Mouse (Mus musculus) macrophage (primary cell): ENCODE results near the gene Gm44596. TPM values are rescaled to one million over a fixed set of nuclear protein-coding genes. Genes with fewer than 3 reads are reported as not detected.

Experiments
- H3K27ac ChIP-seq: fragments of 350-480 bp; formaldehyde crosslinking; 2 replicates; pipeline ENCODE4 v1.9.0; 2021
- H3K36me3 ChIP-seq: fragments of 350-480 bp; formaldehyde crosslinking; 2 replicates; pipeline ENCODE4 v1.9.0; 2021; ENCODE audit errors: inconsistent target
- H3K4me3 ChIP-seq: fragments of 350-480 bp; formaldehyde crosslinking; 2 replicates; pipeline ENCODE4 v1.9.0; 2021; ENCODE audit errors: inconsistent target
- H3K79me2 ChIP-seq: fragments of 350-480 bp; formaldehyde crosslinking; 2 replicates; pipeline ENCODE4 v1.9.0; 2021; ENCODE audit errors: inconsistent target
- WGBS: methylation state at CpG from one replicate; pipeline ENCODE4 v1.1.7; 2026; ENCODE audit warnings: inconsistent platforms; ENCODE audit not compliant: missing documents; 5-methylcytosine and 5-hydroxymethylcytosine counted together
- polyA plus RNA-seq: library from polyadenylated mRNA; stranded (reverse); fragments of 250-400 nt; gene quantifications from 3 replicates; pipeline ENCODE4 v1.2.4, GENCODE M21; 2018; ENCODE audit warnings: inconsistent platforms

The Gm44596 gene
- polyA plus RNA-seq, 1 experiment from 2014 or later, result not detected

DNA sequence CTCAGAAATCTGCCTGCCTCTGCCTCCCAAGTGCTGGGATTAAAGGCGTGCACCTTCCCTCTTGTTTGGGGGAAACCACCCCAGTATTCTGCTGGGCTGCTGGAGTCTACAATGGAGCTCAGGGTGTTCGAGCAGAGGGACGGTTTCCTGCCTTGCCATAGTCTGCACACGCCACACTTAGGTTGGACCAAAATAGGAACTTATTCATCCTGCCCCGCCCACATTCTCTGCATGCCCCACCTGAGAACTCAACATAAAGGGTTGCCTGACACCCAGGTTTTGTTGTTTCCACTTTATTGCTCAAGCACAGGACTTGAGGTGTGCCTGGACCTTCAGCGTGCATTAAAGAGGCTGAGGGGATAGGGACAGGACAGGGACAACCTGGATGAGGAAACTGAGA, 54.5 kb downstream of the Gm44596 start:
- Histone ChIP-seq H3K36me3 (peaks cover 46% of the 10 kb centered on the region), H3K4me3 (no peak overlapping the region)
- WGBS, result 77% methylated on average over 6 of the region's 6 CpGs

DNA sequence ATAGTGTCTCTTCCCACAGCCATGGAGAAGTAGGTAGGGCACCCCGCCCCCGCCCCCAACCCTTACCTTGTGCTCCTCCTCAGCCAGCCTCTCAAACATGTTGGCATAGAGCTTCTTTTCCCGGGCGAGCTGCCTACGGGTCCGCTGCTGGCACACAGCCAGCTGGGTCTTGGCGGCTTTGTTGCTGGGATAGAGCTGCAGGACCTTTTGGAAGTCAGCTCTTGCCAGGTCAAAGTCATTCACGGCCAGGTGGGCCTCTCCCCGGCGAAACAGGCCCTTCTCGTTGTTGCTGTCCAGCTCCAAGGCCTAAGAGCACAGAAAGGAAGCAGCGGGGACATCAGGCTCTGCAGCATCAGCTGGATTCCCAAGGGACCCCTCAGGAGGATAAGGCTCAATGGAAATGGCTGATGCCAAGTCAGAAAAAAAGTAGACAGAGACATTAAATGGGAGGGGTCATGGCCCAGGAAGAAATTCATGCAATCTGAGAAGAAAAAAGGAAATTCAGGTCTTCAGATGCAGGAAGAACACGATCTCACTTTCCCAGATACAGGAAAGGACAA, 57.1 kb downstream of the Gm44596 start:
- Histone ChIP-seq H3K79me2 (peaks cover 11% of the 10 kb centered on the region; the same call in 1 of the 2 replicates), H3K27ac (no peak overlapping the region), H3K36me3 (peaks cover 52% of the 10 kb centered on the region), H3K4me3 (no peak overlapping the region)
- 90% methylated on average over 13 of the region's 13 CpGs for WGBS

More for the DNA sequence above, 54.5 kb downstream of the Gm44596 start:
- H3K79me2 ChIP-seq, result no peaks in the 10 kb centered on the region
- H3K27ac ChIP-seq, result no peak overlapping the region

DNA sequence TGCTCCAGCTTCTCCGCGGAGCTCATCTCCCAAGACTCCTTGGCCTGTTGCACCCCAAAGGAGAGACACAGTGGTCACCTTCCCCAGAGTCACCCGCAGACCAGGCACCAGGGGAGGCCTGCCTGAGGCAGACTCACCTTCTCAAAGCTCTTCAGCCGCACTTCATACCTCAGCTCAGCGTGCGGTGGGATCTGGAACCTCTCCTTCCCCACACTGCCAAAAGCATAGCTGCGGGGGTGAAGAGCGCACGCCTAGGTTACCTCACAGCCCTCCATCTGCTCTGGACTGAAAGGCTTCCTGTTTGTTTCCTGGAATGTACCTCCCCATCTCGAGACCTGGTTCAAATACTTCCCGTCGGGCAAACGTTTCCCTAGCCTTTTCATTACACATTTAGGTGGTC, 58.3 kb downstream of the Gm44596 start:
- H3K36me3 ChIP-seq, result peaks cover 52% of the 10 kb centered on the region
- no peak overlapping the region for H3K27ac ChIP-seq
- peaks cover 15% of the 10 kb centered on the region; the same call in 1 of the 2 replicates for H3K79me2 ChIP-seq
- 92% methylated on average over 13 of the region's 13 CpGs for WGBS
- no peak overlapping the region for H3K4me3 ChIP-seq

DNA sequence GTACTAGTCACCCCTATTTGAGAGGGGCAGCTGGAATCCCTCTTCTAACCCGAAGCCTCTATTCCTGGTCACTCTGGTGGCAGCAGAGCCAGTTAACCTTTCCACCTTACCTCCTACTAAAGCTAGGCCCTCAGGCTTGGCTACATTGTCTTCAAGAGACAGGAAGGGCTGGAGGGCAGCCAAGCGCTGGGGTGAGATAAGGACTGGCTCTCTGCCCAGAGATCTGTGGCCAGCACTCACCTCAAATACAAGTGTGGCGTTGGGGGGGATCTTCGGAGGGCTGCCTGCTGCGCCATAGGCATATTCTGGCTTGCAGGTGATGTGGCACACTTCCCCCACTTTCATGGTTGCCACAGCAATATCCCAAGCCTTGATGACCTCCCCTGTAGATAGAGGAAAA, 60.2 kb downstream of the Gm44596 start:
- no peak overlapping the region for H3K27ac ChIP-seq
- peaks cover 15% of the 10 kb centered on the region; the same call in 1 of the 2 replicates for H3K79me2 ChIP-seq
- H3K36me3 ChIP-seq, result peaks cover 45% of the 10 kb centered on the region
- 56% methylated on average over 5 of the region's 5 CpGs for WGBS
- no peak overlapping the region for H3K4me3 ChIP-seq

DNA sequence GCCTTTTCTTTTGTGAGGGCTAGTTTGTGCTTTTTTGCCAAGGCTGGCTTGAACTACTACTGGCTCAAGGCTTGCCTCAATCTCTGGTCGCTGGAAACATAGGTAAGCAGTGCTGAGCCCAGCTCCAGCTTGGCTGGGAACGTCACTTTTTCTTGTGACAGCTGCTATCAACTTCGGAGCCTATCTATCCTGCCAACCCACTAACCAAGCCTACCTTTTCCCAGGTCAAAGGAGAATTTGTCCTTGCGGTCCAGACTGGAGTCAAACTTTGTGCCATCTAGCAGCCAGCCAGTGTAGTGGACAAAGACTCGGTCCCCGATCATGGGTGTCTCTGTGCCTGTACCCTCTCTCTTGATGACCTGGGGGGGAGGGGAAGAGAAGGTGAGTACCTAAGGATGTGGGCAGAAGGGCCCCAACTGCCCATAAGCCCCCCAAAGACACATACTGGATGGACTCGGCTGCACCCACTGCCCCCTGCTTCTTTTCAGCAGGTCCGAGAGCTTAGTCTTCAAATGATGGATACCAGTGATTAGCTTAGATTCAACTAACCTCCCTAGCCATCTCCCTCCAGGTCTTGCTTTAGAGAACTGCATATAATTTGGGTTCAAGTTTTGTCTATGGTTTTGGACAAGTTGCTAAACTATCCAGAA, 61.2 kb downstream of the Gm44596 start:
- H3K4me3 ChIP-seq, result no peak overlapping the region
- peaks cover 38% of the 10 kb centered on the region for H3K36me3 ChIP-seq
- 92% methylated on average over 8 of the region's 8 CpGs for WGBS

DNA sequence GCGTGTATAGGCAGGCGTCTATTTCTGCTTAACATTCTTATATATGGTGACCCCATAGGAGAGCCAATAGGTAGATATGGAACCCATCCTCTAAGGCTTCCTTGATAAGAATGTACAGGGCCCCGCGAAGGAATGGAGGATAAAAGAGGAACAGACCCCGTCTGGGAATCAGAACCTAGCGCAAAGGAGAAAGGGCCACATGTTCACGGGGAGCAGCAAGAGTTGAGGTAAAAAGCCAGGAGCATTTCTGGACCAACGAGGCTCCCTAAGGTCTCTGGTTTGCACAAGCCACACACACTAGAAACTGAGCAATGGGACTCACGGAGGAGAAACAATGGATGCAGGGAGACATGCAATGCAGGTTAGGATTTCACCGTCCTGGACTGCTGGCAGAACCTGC, 62.0 kb downstream of the Gm44596 start:
- 13% methylated on average over 10 of the region's 10 CpGs for WGBS
- Histone ChIP-seq H3K4me3 (peak overlapping the region; percentile 60), H3K79me2 (peaks cover 15% of the 10 kb centered on the region; the same call in 1 of the 2 replicates), H3K36me3 (peaks cover 30% of the 10 kb centered on the region), H3K27ac (no peak overlapping the region)

More for the DNA sequence above, 61.2 kb downstream of the Gm44596 start:
- H3K79me2 ChIP-seq, result peaks cover 15% of the 10 kb centered on the region; the same call in 1 of the 2 replicates
- no peak overlapping the region for H3K27ac ChIP-seq

DNA sequence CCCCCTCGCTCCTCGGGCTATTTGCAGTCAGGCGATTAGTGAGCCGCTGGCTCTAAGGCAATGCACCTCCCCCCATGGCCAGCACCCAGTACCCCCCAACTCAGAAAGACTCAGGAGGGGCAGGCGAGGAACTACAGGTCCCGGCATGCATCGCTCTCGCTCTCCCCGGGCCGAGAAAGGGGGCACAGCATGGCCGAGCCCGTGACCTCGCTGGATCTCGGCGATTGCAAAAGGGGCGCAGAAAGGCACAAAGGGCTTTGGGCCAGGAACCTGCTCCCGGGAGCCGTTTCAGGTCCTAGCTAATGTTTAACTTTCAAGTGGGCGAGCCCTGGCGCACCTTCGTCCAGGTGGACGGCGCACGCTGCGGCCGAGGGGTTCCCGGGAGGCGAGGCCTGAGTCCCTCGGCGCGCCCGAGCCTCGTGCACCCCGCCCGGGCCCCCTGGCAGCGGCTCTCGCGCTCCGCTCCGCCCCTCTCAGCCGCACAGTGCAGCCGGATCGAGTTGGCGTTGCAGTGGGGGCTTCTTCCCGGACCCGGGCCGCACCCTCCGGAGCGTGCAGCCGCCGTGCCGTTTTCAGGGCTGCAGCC, 62.5 kb downstream of the Gm44596 start:
- Histone ChIP-seq H3K79me2 (peaks cover 15% of the 10 kb centered on the region; the same call in 1 of the 2 replicates), H3K27ac (no peak overlapping the region), H3K4me3 (peak overlapping the region; percentile 60), H3K36me3 (peaks cover 25% of the 10 kb centered on the region; the same call in 1 of the 2 replicates)
- under 1% methylated on average over 51 of the region's 52 CpGs for WGBS

DNA sequence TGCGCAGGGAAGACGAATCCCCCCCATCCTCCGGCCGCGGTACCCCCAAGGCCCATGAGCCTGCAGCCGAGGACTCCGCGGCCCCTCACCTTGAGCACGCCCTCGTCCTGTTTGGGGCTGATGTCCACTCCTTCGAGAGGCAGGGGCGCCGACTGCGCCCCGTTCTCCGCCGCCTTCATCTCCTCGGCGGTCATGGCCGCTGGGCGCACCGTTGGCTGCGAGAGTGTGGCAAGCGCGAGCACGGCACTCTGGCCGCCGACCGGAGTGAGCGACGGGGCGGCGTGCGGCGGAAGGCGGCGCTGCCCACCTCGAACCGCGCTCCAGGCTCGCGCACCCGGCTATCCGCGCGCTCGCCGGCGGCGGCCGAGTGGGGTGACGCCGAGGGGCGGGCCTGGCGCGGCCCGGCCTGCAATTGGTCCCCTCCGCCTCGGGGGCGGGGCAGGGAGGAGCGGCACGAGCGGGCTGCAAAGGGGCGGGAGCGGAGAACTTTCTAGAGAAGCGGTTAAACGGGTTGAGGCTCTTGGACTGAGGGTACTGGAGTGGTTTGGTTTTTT, 63.1 kb downstream of the Gm44596 start, which contains the start of gene Fkbp4:
TSS of gene Fkbp4 (minus strand) at position 361 of the 554 bp plus-strand sequence.
- no peak within 1 kb of the TSS for H3K27ac ChIP-seq

DNA sequence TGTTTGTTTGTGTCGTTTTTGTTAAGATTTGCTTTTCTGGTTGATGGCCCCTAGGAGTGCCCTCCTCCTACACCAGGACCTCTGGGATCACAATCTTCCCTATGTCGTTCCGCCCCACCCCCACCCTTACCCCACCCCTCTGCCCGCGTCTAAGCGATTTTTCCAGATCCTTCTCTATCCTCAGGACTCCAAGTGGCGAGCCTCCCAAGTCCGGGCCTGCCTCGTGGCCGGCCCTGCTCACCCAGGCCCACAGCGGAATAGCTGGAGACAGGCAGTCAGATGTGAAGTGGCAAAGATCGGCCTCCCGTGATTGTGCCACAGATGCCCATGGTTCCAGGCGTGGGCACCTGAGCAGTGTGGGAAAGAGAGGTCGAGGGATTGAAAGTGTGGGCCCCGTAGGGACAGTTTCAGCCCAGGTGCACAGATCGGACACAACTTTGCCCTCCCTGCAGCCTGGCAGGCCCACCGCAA, 63.6 kb downstream of the Gm44596 start:
- 17% methylated on average over 18 of the region's 18 CpGs for WGBS
- Histone ChIP-seq H3K79me2 (peaks cover 15% of the 10 kb centered on the region; the same call in 1 of the 2 replicates), H3K36me3 (peaks cover 14% of the 10 kb centered on the region; the same call in 1 of the 2 replicates), H3K4me3 (peak overlapping the region; percentile 37), H3K27ac (no peak overlapping the region)

More for the DNA sequence above, 63.1 kb downstream of the Gm44596 start, which contains the start of gene Fkbp4:
- H3K4me3 ChIP-seq, result peak within 1 kb of the TSS; percentile 60
- peaks cover 19% of the 10 kb centered on the region; the same call in 1 of the 2 replicates for H3K36me3 ChIP-seq
- under 1% methylated on average over 66 of the region's 67 CpGs for WGBS
- H3K79me2 ChIP-seq, result peaks cover 15% of the 10 kb centered on the region; the same call in 1 of the 2 replicates

DNA sequence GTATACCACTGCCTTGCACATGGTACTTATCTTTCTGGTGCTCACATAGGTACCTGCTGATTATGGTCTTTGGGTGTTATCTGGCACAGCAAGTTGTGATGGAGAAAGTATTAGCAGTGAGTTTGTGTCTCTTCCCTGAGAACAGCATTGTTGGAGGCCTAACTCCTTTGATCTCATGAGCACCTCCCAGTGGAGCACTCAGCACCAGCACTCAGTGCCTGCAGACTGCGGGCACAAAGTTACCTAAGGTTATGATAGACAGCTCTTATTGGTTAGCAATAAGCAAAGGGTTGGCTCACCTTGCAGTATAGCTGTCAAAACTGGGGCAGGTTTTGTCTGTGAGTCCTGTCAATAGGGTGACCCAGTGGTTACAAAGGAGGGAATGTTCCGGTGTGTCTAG, 64.9 kb downstream of the Gm44596 start:
- no peak overlapping the region for H3K27ac ChIP-seq
- WGBS, result 96% methylated on average over 2 of the region's 2 CpGs
- H3K36me3 ChIP-seq, result peaks cover 3% of the 10 kb centered on the region; the same call in 1 of the 2 replicates
- peaks cover 15% of the 10 kb centered on the region; the same call in 1 of the 2 replicates for H3K79me2 ChIP-seq
- H3K4me3 ChIP-seq, result no peak overlapping the region

DNA sequence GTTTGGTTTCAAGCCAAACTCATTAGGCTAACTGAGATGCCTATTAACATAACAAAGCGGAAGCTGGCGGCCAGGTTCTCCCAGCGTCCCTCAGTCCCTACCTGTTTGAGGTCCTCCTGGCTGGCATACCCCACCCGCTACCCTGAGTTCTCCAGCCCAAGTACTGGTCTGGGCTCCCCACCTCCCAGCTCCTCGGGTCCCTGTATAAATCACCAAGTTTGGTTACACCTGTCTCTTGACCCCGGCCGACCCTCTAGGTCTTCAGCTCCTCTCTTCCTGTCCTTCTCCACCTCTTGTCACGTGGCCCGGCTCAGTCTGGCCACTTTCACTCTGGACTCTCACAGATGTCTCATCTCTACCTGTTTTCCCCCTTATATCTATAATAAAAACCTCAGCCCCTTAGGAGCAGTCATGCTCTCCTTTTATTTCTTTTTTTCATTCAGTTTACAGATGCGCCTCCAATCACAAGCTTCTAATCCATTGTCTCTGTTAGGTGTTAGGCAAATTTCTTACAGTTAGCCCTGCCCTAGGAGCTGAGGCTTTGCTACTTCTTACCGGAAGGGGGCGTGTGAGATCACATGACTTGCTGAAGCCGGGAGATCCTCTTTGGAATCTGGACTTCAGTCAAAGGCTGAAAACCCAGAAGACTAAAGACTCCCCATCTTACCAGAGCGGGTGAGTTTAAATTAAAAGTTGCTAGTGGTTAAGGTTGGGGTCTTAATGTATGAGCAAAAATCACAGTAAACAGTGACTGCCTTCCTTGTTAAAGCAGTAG, 70.6 kb downstream of the Gm44596 start:
- no peaks in the 10 kb centered on the region for H3K79me2 ChIP-seq
- no peak overlapping the region for H3K27ac ChIP-seq
- no peak overlapping the region for H3K4me3 ChIP-seq
- 23% methylated on average over 14 of the region's 14 CpGs for WGBS
- H3K36me3 ChIP-seq, result no peaks in the 10 kb centered on the region

DNA sequence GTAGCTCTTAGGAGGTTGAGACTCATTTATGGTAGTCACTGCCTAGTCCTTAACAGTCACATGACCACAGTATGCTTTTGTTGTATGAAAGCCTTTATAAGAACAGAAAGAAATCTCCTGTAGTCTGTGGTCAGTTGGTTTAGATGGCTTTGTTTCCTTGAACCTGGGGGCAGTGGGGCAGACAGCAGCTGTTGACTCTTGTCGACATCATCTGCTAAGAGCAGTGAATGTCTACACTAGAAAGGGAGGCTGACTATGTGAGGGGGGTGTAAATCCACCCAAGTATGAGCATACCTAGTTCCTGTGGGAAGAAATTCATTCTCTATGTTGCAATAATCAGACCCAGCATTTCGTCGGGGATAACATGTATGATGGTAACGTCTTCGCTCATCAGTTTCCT, 71.8 kb downstream of the Gm44596 start:
- H3K4me3 ChIP-seq, result no peak overlapping the region
- H3K27ac ChIP-seq, result no peak overlapping the region
- H3K36me3 ChIP-seq, result no peaks in the 10 kb centered on the region
- no peaks in the 10 kb centered on the region for H3K79me2 ChIP-seq
- WGBS, result 86% methylated on average over 5 of the region's 5 CpGs

DNA sequence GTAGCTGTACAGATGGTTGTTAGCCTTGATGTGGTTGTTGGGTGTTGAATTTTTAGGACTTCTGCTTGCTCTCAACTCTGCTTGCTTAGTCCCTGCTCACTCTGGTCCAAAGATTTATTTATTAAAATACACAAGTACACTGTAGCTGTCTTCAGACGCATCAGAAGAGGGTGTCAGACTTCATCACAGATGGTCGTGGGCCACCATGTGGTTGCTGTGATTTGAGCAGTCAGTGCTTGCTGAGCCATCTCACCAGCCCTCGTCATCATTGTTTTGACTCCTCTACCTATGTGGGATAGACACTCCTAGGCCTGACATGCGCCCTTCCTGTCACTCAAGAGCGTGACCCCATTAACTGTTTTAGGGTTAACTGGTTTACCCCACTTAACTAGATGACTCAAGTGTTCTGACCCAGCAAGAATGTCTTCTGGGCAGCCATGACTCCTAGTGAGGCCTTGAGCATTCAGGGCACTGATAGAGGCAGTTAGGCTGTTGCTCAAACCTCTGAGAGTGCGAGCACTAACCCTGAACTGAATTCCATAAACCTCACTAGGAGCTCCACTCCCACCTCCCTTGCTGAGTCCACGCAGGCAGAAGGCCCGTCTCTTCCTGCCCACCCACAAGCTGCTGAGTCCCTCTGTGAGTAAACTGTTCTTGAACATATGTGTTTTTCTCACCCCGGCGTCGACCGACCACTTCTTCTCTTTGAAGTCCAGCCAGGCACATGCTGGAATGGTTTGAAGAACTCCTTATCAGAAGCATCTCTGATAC, 80.7 kb downstream of the Gm44596 start:
- Histone ChIP-seq H3K4me3 (no peak overlapping the region), H3K79me2 (no peaks in the 10 kb centered on the region), H3K27ac (no peak overlapping the region), H3K36me3 (no peaks in the 10 kb centered on the region)
- 83% methylated on average over 12 of the region's 12 CpGs for WGBS
